Mouse (Mus musculus) heart, postnatal 36 days (tissue): Measurements from ENCODE around the gene Nxph4. TPM values are rescaled to one million over a fixed set of nuclear protein-coding genes. Genes with fewer than 3 reads are reported as not detected.

ENCODE experiments used
- DNase-seq, 2 experiments: peaks; one replicate each; pipeline ENCODE4 v3.0.0; 2021 to 2022
- intact Hi-C: fragments of 180-260 bp; cut with DNase I; formaldehyde crosslinking; loops from one replicate; pipeline ENCODE4 v1.15.1; 2025
- total RNA-seq, 2 experiments: library from RNA; stranded (reverse); gene quantifications; 2 replicates each; pipeline ENCODE4 v1.2.3; 2021

The Nxph4 gene
- total RNA-seq, 2 experiments from 2014 or later, result 0.28 to 0.41 TPM

DNA sequence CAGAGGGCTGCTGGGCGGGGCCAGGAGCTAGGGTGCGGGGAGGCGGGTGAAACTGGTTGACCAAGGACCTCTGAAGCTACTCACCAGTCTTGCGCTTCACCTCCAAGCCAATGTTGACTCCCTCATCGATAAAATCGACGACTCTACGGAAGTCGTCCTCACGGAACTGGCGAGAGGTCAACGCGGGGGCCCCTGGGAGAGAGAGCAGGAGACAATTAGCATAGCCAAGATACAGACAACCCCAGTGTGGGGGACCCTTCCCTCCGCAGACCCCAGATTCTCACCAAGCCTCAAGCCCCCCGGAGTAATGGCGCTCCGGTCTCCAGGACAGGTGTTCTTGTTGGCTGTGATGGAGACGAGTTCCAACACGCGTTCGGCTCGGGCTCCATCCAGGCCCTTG, 16.4 kb downstream of the Nxph4 start:
- no peak for DNase-seq
- intact Hi-C loops, result no loop called here

DNA sequence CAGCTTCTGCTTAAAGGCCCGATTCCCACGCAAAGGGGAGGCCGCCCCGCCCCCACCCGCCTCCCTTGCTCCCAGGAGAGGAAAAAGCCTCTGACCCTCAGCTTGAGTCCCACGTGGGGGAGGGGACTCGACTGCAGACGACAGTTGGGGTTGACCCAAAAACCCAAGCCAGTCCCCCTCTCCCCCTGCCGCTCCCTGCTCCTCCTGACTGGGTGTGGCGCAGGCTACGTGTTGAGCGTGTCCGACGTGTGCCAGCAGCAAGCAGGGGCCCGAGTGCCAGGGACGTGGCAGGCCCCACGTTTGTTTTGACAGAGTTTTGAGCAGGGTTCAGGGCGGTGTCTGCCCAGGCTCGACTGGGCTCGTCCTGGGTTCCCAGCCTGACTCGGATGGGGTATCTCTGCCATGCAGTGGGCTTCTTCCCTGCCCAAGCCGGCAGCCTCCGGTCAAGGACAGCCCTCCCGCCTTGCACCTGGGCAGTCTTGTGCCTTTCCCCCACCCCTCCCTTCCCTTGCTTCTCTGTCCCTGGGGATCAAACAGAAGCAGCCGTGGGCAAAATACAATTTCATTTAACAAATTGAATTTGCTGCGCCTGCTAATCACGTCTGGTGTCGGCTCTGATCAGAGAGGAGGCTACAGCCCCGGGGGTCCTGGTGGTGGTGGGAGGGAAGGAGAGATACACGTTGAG, 17.6 kb downstream of the Nxph4 start:
- intact Hi-C loops, result no loop called here

GRCm38 (mm10) chr10:127515983-127516459, 18.3 kb downstream of the Nxph4 start:
- intact Hi-C loops, result no loop called here
- no peak for DNase-seq

More for the DNA sequence above, 17.6 kb downstream of the Nxph4 start:
- DNase-seq, result peak; percentile 39 to 52

DNA sequence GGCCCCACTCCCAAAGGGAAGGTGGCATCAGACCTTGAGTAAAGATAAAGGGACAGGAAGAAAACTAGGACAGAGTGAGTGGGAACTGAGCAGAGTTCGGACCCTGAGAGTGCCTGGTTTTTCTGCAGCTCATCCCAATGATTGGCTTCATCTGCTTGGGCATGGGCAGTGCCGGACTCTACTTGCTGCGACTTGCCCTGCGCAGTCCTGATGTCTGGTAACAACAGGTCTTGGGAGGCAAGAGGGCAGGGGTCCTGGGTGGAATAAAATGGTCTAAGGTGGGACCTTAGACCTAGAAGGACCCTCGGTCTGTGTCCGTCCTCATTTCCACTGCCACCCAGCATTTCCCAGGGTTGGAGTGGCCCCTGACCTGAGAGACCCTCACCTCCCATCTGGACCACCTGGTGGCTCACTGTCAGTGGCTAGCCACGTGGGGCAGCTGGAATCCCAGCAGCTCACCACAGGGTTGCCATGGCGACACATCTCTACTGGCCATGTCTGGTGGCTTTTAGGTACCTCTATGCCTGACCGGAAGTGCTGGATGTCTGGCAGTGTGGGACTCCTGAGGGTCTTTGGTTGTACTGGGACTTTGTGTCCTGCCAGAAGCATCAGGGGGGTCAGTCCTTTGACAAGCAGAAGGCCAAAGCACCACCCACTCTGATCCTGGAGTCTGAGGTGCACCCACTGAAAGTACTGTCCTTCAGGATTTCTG, 18.9 kb downstream of the Nxph4 start:
- no peak for DNase-seq
- intact Hi-C loops, result no loop called here

DNA sequence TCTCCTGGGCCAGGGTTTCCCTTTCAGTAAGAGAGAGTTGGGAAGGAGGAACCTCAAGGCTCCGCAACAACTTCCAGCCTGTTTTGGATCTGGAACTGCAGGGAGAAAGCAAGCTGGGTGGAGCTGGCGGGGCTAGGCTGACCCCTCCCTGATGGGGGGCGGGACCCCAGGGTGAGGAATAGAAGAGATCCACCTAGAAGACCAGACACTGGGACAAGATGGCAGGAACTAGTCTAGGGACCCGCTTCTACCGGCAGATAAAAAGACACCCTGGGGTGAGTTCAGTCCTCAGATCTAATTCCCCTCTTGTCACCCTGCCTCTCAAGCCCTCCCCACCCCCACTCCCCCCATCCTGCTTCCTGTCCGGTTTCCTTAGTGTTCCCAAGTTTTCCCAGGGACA, 19.6 kb downstream of the Nxph4 start, which contains the start of gene Ndufa4l2:
Gene Ndufa4l2 (plus strand): TSS at position 204 of the 400 bp plus-strand sequence.
- DNase-seq, result peak; percentile 56 to 67
- intact Hi-C loops, result no loop called here

DNA sequence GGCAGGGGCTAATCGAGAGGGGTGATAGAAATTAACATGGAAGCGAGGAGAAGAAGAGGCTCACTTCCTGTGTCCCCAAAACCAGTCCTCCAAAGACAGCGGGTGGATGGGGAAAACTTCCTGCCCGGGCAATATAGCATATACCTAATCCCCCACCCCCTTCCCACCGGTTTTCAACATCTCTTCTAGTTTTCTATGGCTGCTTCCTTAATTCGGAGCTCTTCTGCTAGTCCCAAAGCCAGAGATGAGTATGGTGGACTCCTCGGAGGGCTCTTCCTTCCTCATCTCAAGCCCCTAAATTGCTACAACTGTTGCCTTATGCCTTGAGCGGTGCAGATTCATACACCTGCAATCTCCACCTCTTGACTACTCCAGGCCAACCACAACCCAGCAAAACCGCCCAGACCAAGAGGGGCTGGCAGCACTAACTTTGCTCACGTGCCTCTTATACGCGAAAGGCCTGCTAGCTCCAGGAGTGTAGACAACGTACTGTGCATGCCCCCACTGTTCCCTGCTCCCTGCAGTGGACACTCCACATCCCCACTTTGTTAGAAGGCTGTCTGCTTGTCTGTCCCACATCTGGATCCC, 20.2 kb downstream of the Nxph4 start:
- no peak for DNase-seq
- intact Hi-C loops, result no loop called here

DNA sequence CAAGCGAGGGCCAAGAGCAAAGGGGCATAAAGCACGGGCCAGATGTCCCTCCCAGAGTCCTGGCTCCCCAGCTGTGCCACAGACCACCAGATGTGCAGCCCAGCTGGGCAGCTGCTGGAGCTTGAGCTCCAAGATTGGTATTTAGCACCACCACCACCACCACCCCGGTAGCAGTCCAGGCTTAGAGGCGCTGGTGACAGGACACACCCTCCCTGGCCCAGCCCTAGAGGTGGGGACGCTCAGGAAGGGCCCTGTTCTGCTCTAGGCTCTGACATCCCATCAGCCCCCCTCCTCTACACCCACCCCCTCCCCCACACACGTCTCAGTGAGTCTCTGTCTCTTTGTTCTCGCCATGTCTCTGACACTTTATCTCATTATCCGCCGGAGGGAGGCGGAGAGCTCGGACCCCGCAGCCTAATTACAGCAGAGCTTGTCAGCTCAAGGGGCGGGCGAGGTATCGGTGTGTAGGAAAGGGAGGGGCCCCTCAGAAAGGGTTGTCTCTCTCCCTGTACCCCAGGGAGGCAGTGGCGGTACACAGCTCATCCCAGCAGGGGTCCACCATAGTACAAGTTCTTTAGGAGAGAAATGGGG, 20.8 kb downstream of the Nxph4 start:
- intact Hi-C loops, result loop anchor here (1.0 kb wide), 1 partner anchor 23 kb away; no protein-coding TSS in a partner anchor

DNA sequence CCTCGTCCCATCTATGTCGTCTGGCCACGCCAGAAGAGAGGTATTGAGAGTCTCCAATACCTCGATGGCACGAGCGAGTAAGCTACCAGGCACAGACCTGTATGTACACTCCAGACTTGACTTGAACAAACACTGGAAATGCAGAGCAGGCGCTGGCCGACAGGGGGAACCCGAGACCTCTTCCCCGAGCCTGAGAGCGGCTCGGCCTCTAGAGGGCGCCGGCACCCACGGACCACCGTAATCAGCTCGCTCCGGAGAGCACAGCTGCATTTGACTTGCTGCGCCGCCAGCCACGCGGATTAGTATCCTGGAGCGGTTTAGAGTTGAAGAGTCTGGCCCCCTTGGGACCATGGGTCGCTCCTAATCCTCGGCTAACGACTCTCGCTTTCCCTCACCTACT, 21.5 kb downstream of the Nxph4 start:
- peak; percentile 97 for DNase-seq
- intact Hi-C loops, result loop anchor here (1.0 kb wide), 1 partner anchor 23 kb away; no protein-coding TSS in a partner anchor

More for the DNA sequence above, 20.8 kb downstream of the Nxph4 start:
- no peak for DNase-seq

DNA sequence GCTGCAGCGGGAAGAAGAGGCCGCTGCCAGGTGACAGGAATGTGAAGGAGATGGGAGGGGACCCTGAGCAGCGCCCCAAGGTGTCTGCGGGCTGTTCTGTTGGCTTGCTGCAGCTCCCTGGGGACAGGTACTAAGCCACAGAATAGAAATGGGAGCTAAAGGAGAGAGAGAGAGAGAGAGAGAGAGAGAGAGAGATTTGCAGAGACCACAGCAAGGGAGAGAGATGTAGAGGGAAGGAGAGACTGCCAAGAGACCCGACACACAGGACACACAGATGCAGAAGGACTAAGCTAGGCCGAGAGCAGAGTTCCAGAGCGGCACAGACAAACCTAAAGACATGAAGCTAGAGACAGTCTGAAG, 22.1 kb downstream of the Nxph4 start:
- intact Hi-C loops, result no loop called here
- no peak for DNase-seq

DNA sequence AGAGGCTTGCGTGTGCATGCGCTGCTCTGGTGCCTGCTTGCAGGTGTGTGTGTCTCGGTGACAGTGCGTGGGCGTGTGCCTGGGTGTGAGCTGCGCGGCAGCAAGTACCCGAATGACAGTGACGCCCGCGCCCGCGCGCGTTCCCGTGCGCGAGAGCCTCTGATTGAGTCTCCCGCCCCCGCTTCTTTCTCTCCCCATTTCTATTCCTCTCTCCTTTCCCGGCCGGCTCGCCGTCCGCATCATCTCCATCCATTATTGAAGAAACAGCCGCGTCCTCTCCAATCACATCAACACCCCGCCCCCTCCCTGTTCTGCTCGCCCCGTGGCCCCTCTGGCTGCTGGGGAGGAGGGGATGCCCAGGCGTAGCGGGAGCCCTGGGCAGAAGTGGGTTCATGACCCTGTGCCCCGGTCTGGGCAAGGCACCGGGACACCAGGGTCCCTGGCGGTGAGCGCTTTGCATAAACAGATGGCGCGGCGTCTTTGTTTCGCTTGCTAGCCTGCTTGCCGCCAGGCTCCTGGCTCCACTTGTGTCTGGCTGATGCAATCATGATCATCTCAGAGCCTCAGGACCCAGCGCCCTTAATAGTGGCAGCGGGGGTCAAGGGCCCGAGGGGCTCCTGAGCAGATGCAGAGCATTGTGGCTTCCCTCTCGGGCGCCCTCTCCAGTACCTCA, 22.6 kb downstream of the Nxph4 start:
- DNase-seq, result peak; percentile 24 to 49
- intact Hi-C loops, result no loop called here

DNA sequence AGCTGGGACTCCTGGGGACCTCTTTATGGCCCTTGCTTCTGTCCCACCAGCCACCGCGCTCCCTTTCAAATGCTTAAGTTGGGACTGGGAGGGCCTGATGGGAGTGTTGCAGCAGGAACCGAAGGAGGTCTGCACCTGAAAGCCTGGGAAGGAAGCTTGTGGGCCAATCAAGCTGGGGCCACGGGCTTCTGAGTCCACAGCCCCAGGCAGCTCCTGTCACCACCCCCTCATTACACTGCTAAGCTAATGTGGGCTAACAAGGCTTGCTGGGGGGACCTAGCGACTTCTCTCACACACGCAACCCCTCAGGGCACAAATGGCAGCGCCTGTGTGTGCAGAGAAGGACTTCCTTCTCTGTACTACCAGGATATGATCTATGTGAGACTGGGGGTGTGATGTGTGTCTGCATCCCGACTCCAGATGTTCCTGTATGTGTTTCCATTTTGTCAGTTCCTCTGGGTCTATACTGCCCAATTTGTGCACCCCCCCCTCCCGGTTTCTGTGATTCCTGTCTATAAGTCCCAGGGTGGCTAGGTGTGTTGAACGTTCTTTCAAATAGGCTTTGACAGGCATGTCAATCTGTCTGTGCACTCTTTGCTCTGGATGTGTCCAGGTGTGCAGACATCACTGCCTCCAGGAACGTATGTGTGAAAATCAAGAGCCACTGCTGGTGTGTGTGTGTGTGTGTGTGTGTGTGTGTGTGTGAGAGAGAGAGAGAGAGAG, 23.3 kb downstream of the Nxph4 start:
- intact Hi-C loops, result no loop called here
- no peak for DNase-seq

- intact Hi-C loops, result loop anchor here (1.0 kb wide), 1 partner anchor 26 kb away; no protein-coding TSS in a partner anchor
- no peak for DNase-seq
Observed at GRCm38 (mm10) chr10:127509837-127510701, 24.3 kb downstream of the Nxph4 start.

DNA sequence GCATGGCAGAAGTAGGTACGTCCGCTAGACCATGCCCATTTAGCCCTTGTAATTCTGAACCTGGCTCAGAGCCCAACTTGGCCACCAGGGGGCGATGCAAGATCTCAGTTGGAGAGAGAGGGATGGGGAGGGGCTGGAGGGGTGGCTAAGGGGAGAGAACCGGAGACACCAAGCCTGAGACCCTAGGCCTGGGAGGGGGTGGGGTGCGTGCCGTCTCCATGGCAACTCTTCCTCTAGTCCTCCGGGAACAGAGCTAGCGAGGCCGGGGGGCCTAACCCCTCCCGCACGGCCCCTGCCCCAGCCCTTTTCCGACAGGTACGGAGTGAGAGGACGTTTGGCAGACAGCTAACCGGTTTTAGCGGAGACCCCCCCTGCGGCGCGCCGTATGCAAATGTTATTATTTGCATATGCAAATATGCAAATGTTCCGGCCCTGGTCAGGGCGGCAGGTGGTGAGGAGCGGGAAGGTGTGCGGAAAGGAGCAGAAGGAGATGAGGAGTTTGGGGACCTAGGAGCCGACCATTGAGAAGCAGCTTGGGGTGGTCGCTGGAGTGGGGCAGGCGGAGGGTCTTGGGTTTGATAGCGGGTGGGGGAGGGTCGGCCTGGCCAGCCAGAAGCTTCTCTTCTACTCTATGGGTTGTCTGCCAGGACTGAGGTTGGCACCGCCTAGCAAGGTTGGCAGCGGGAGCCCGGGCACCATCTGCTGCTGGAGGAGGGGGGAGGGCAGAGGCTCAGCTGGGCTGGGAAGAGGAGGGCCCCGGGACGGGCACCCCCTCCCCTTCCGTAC, 25.1 kb downstream of the Nxph4 start:
- intact Hi-C loops, result loop anchor here (1.0 kb wide), 1 partner anchor 27 kb away; no protein-coding TSS in a partner anchor

GRCm38 (mm10) chr10:127508239-127508638, 26.1 kb downstream of the Nxph4 start:
- intact Hi-C loops, result no loop called here
- peak; percentile 56 to 73 for DNase-seq

More for the DNA sequence above, 25.1 kb downstream of the Nxph4 start:
- peak; percentile 84 for DNase-seq

GRCm38 (mm10) chr10:127500894-127501893, 33.2 kb downstream of the Nxph4 start, which contains the start of gene Stac3:
Stac3 (plus strand) TSS chr10:127501686.
- no peak for DNase-seq

DNA sequence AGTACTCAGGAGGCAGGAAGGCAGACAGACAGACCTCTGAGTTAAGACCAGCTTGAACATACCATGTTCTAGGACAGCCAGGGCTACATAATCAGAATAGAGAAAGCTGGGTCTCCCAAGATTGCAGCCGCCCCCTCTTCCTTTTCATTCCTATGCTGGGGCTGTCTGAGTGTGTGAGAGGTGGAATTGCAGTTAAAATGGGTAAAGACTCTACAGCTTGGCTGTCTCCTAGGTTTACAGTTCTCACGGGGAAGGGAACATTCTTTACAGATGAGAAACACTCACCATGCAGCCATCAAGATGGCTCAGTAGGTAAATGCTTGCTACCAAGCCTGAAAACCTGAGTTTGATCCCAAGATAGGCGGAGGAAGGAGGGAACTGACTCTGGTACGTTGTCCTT, 34.3 kb downstream of the Nxph4 start:
- DNase-seq, result no peak
- intact Hi-C loops, result no loop called here

More at GRCm38 (mm10) chr10:127500894-127501893, 33.2 kb downstream of the Nxph4 start, which contains the start of gene Stac3:
- intact Hi-C loops, result no loop called here

GRCm38 (mm10) chr10:127499516-127499915, 34.8 kb downstream of the Nxph4 start:
- intact Hi-C loops, result no loop called here
- no peak for DNase-seq
